Mouse (Mus musculus) ovary, postnatal 36 days (tissue): ENCODE measurements around the gene Slc3a2.
A peak's percentile ranks its signal among the peaks of the same experiment; 100 is the strongest.
"Not testable (repeated sequence)": the region's sequence is repeated elsewhere in the genome, so short reads cannot be mapped to it uniquely, and the experiment has no call there.

Experiments
- DNase-seq: peaks from one replicate; pipeline ENCODE4 v3.0.0; 2022; ENCODE audit warnings: low spot score, mixed read lengths

Slc3a2 gene

DNA sequence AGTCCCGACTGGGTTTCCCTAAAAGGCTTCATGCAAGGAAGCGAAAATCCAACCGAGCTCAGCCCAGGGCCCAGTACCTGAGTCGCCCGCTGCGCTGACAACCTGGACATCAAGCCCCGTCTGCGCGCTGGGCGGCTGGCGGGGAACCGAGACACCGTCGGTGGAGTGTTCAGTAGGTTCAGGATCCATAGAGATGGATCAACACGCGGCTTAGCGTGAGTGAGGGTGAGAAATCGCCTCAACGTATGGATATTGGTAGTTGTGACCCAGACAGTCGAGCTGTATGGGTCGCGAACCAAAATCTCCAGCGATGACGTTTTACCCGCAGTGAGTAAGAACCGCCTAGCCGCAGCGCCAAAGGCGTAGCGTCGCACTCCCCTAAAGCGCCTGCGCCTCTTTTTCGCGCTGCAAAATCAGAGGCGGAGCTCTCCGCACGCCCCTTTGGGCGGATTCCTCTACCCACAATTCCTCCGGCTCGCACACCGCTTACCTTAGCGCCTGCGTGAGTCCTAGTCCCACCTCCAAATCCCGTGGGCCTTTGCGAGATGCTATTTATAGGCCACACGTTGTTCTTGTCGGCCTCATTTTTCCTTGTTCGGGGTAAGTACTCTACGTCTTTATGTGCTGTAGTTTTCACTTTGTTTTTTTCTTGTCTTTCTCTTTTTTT, at the start of gene Slc3a2:
Gene Slc3a2, minus strand, starts transcription at position 463 of the 667 bp plus-strand sequence.
- DNase-seq = peak; percentile 94

DNA sequence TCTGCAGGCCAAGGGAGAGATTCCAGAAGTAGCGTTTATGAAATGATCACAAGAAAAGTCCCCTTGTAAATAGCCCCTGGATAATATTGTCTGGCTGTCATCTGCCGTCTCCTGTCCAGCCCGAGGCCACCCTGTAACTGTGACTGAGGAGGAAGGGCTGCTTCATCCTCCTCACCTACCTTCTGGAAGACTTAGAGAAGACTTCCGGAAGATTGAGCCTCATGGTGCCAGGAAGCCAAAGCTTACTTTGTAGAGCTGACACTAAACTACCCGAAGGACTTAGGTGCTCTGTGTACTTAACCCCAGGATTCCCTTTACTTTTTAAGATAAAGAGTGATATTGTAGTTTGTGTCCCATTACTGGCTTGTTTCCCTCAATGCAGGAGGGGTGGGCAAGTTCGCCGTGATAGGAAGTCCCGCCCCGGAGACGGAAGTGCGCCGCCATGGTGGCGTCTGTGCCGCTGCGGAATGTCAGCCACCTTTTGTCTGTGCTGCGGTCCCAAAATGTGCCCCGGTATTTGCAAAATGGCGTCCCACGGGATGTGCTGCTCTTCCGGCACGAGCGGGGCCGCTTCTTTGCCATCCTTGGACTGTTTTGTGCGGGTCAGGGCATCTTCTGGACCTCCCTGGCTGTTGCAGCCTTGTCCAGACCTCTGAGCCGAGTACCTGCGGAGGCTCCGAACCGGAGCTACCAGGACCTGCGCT, 47.5 kb upstream of the Slc3a2 start, which contains the start of gene Tmem223:
Gene Tmem223, plus strand, starts transcription at position 430 of the 704 bp plus-strand sequence.
- peak; percentile 81 for DNase-seq

DNA sequence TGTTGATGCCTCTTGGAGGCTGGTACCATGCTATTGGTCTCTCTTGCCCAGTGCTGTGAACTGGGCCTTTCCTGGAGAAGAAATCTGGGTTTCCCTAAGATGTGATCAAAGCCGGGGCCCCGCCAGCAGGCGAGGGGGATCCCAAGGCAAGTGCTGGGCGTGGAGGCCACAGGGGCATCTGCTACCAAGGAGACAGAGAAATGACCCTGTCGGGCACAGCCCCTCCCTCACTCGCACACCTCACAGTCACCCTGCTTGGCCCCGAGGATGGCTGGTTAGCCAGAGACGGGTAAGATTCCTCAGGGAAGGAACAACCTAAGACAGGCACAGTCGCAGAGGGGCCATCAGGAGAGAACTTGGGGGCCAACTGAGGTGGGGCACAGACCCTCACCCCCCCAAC, 42.4 kb upstream of the Slc3a2 start:
- no peak for DNase-seq

DNA sequence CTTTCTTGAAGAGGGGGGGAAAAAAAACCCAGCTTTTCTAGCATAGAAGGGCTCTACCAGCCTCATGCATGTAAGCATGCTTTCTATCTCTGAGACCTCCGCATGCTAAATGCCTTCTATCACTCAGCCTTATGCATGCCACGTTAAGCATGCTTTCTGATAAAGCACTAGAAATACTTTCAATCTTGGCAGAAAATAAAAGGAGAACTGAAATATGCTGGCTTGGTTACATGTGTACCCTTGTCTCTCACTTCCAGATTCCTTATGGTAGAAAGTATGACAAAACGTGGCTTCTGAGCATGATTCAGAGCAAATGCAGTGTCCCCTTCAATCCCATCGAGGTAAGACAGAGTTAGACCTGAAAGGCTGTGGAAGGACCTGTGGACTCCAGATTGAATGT, 40.1 kb upstream of the Slc3a2 start:
- DNase-seq = no peak

DNA sequence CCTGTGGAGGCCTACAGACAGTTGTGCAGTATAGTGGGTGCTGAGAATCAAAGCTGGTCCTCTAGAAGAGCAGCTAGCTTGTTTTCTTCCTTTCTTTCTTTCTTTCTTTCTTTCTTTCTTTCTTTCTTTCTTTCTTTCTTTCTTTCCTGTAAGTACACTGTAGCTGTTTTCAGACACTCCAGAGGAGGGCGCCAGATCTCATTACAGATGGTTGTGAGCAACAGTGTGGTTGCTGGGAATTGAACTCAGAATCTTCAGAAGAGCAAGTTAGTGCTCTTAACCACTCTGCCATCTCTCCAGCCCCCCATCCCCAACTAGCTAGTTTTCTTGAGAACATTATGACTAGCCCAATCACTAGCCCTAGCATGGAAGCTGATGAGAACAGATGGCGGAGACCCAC, 37.6 kb upstream of the Slc3a2 start:
- DNase-seq = no peak

DNA sequence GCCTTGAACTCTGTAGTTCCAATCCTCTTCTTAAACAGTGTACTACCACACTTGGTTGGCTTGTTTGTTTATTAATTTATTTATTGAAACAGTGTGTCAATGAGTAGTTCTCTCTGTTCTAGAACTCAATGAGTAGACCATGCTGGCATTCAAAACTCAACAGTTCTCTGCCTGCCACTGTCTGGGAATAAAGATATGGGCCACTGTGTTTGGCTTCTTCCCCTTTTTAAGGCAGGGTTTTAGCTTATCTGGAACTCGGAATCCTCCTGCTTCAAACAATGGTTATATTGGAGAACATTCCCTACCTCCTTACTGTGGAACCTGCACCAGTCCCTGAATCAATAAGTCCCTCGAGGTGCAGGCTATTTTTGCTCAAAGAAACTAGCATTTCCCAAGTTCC, 35.7 kb upstream of the Slc3a2 start:
- no peak for DNase-seq

DNA sequence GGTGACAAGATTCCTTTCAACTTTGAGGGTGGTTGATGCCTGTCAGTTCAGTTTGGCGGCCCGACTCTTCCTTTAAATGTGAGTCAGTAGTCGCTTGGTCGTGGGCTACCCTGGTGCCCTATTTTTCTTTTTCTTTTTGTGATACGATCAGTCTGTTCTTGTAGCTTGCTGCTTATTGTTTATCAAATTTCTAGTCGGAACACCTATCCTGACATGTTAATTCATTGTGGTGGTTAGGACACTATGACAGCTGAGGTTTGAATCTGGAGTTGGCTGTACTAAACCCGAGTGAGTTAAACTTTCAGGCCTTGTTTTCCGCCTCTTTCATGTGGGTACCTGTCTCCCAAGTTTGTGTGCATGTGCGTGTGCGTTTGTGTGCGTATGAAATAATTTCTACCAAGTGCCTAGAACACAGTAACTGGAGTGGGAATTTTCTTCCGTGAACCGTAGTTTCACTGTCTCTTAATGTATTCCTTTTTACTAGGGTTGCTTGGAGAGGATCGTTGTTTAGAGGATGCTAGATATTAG, 34.4 kb upstream of the Slc3a2 start:
- DNase-seq = no peak

DNA sequence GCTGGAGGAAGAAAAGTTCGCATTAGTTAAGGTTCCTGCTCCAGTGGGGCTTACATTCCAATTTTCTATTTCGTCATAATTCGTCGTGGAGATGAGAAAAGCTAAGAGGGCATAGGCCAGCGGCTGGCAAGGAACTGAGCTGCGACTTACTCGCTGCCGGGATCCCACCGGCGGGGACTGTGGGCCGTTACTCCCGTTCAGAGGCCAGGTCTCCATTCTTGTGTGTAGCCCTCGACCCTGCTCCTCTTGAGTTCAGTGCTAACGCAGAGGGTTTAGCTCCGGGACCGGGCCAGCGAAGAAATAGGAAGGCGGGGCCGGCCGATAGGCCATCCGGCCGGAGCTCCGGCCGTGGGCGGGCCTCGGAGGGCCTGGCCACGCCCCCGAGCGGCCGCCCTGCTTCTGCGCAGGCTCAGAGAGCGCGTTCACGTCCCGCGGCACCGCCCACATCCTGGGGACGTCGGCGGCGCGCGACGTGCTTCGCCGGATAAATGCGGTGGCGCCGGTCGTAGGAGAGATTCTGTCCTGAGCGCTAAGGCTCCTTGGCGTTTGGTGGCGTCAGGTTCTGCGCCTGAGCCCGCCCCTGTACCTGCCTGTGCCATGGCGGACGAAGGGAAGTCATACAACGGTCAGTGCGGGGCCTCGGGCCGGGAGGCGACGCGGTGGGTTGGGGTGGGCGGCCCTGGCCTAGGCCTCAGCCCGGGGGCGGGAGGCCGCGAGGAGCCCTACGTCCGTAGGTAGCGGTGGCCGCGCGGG, 33.6 kb upstream of the Slc3a2 start, which contains the start of gene Nxf1:
Gene Nxf1, plus strand, starts transcription at position 439 of the 753 bp plus-strand sequence.
- DNase-seq = peak; percentile 94

DNA sequence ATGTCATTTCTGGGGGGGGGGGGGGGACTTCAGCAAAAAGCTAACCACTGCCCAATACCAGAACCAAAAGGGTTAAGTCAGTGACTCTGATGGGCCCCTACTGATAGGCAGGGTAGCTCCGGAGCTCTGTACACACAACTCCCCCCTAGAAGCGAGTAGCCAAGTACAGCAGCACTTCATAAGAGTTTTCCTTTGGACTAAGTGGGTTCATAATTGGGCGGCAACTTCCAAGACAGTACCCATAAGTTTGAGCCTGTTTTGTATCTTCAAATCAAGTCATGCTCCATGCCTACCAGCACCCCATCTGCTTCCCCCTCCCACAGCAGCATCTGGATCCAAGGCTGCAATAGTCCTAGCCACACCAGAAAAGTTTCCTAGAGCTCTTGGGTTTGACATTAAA, 32.5 kb upstream of the Slc3a2 start:
- DNase-seq = no peak

DNA sequence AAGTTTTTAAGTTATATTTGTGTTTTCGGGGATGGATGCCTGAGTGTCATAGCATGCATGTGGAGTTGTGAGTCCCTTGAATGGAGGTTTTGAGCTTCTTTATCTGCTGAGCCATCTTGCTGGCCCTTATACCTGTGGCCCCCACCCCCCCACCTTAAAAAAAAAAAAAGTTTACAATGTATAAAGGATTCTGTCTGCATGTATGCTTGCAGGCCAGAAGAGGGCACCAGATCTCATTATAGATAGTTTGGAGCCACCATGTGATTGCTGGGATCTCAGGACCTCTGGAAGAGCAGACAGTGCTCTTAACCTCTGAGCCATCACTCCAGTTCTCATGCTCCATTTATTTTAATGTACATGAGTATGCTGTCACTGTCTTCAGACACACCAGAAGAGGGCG, 24.2 kb upstream of the Slc3a2 start:
- DNase-seq = no peak

DNA sequence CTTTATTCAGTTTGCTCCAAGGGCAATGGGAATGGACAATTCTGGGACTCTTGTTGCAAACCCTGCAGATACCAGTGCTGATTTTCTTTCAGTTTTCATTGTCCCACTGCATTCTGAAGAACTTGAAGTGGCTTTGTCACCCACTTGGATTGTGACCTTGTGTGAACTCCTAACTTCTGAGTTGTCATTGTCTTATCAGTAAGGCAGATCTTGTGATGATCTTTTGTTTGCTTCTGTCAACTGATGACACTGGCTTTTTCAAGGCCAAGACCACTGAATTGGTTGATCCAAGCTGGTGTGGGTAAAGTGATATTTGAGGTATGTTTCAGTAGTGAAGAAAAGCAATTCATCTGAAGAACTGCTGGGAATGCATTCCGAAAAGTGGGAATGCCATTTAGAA, 22.2 kb upstream of the Slc3a2 start:
- DNase-seq = no peak

DNA sequence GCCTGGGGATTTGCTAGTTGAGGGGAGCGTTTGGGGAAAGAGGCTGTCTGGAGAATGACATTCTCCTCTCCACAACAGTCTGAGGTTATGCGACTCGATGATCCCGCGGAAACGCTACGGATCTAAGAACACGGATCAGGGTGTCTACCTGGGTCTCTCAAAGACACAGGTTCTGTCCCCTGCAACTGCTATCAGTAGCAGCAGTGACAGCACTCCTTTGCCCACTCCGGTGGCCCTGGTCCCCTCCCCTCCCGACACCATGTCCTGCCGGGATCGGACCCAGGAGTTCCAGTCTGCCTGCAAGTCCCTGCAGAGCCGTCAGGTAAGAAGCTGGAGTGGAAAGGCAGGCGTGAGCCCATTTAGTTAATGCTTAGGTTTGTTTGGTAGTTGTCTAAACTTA, 19.0 kb upstream of the Slc3a2 start:
- DNase-seq = no peak

DNA sequence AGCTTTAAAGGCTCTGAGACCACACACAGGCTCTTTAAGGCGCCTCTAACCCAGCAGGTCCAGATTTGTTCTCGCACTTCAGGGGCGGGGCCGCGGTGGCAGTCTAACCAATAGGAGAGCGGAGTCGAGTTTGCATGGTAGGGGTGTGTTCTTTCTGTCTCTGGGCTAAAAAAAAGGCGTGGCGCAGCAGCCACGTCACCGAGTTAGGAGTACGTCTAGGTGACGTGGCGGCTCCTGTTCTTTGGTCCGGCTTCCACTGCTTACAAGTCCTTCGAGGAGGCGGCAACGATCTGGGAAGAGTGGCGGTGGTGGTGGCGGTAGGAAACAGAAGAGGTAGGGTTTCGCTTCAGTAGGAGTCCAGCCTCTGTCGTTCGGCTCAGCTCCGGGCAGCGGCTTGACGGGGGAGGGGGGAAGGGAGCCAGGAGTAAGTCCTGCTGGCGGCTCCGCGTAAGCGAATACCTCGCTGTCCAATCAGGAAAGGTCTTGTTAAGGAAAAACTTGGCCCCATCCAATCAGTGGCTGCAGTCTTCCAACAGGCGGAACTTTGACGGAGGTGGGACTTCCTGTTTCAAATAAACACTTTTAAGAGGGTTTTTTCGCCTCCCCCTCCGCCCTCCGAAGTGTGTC, 18.2 kb upstream of the Slc3a2 start, which contains the start of gene Stx5a:
Gene Stx5a, plus strand, starts transcription at position 171 of the 627 bp plus-strand sequence.
- DNase-seq = peak; percentile 93

DNA sequence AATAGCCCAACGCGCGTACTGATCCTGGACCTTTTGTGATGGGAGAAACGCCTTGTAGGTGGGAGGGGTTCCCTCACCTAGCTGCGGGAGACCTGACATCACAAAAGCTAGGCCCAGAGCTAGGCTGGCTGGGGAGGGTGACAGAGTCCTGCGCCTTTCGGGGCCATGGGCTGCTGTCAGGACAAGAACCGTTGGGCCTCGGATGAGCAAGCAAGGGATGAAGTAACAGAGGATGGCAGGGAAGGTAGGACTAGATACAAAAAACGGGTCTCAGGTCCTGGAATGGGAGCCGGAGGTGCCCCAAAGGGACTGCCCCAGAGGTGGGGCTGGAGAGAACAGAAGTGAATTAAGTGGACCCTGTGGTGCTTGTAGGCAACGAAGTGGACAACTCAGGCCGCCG, 17.4 kb upstream of the Slc3a2 start, which contains the start of gene 1700092M07Rik:
Gene 1700092M07Rik, plus strand, starts transcription at position 116 of the 400 bp plus-strand sequence.
- no peak for DNase-seq

DNA sequence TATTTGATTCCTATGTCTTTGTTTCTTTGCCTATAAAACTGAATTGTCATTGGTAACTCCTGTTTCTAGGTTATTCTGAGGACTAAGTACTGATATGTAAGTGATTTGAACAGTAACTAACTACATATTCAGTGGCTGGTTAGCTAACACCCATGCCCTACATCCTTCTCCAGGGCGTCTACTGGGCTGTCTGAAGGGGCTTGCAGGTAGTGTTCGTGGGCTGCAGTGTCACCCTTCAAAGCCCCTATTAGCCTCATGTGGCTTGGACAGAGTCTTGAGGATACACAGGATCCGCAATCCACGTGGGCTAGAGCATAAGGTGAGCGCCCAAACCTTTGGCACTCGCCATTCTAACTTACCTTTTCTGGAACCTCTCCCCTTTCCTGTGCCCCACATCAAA, 16.5 kb upstream of the Slc3a2 start:
- DNase-seq = no peak

DNA sequence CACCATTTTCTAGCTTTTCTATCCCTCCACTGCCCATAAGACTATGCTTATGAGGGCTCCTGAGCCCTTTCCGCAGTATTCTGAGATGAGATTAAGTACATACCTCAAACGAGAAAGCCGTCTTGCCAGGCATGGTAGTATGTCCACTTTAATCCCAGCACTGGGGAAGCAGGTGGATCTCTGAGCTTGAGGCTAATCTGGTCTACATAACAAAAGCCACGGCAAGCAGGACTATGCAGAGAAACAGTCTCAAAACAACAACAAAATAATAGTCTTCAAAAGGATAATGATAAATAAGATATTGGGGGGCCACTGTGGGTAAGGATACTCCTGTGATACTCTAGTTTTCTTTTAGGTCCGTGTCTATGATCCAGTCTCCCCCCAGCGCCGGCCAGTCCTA, 15.7 kb upstream of the Slc3a2 start:
- no peak for DNase-seq

DNA sequence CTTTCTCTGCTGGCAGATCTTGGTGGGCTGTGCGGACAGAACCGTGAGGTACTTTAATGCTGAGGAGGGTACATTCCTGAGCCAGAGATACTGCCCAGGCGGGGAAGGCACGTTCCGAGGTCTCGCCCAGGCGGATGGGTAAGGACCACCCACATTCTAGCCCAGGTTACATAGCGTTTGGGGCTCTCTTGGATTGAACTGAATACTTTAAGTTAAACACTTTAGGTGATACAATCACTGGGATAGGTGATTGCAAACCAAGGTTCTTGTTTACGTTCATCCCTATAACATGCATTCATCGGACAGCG, 12.9 kb upstream of the Slc3a2 start:
- no peak for DNase-seq

DNA sequence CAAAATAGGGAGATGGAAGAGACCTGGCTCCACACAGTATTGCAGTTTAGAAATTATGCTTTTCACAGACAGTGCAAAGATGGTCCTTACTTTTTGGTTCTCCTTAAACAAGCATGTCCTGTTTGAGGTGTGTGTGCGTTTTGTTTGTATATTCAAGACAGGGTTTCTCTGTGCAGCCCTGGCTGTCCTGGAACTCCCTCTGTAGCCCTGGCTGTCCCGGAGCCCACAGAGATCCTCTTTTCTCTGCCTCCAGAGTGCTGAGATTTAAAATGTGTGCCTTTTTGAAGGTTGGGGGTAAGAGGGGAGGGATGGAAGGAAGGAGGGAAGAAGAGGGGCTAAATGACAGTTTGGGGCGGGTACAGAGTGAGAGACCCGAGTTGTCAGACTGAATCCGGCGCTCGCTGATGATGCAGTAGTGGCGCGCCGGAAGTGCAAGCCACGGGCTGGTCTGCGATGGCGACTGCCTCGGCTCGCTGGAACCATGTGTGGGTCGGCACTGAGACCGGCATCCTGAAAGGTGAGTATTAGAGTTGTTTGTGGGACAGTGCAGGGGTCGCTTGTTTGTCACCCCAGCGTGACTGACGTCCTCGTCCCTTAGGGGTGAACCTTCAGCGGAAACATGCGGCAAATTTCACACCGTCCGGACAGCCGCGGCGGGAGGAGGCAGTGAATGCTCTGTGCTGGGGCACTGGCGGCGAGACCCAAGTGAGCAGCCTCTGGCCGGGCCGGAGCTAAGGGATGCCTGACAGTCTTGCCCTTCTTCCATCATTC, 12.4 kb upstream of the Slc3a2 start, which contains the start of gene Wdr74:
Gene Wdr74, plus strand, starts transcription at position 439 of the 771 bp plus-strand sequence.
- peak; percentile 89 for DNase-seq

DNA sequence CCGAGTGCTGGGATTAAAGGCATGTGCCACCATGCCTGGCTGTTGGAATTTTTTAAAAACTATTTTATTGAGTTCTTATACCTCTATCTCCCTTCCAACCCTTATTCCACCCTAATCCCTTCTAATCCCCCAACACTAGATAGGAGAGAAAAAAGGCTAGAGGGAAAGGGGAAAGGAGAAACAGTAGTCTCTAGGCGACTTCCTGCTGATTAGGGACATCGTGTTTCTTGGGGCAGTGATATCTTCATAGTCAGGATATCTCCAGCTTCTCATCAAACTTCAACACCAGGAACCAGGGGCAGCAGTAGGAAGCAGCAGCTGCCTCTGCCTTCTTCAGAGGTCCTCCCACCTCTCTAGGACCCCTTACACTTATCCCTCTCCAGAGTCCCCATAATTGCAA, 11.2 kb upstream of the Slc3a2 start:
- DNase-seq = no peak

DNA sequence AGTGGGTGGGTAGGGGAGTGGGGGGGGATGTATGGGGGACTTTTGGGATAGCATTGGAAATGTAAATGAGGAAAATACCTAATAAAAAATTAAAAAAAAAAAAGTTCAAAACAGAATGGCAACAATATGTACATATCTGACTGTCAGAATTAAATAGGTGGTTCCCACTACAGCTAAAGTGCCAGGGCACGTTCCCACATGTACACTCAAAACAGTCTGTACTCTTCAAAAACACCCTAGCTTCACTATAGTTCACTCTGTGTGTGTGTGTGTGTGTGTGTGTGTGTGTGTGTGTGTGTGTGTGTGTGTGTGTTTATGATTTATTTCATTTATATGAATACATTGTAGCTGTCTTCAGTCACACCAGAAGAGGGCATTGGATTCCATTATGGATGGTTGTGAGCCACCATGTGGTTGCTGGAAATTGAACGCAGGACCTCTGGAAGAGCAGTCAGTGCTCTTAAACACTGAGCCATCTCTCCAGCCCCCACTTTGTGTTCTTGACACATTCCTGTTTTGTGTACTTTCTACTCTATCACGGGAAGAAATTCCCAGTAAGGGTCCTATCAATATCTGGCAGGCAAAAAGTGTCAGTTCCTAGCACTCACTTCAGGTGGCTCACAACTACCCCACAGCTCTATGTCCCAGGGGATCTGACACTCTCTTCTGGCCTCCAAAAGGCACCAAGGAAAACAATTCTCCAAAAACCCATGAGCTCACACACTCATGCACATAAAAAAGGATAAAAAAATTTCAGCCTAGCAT, 5.3 kb upstream of the Slc3a2 start:
- DNase-seq = not testable (repeated sequence)
